Mouse (Mus musculus) MEL (cell line): ENCODE measurements at regions not wholly inside any gene's neighbourhood (a gene's known extent, or its start where the extent isn't known, plus 50 kb on each side); places are given as distances from the start of the nearest gene placed in this dataset.

Experiments
- DNase-seq: peaks from one replicate; pipeline ENCODE4 v3.0.0; 2011; ENCODE audit warnings: low read depth, low spot score
- H3K27ac ChIP-seq: 2 replicates; pipeline ENCODE4 v1.5.1; 2012; ENCODE audit warnings: low read depth, mild to moderate bottlenecking, control low read depth, low read length, moderate library complexity; ENCODE audit not compliant: control insufficient read depth
- H3K27me3 ChIP-seq, 2 experiments: fragments of 150-350 bp in 1 of 2; sonication (generic) in 1 of 2; 2 replicates each; pipeline ENCODE4 v1.6.1; 2012; ENCODE audit warnings: low read length in 2 of 2, mild to moderate bottlenecking in 2 of 2, improper control_type of control experiment in 1 of 2, moderate library complexity in 1 of 2; ENCODE audit not compliant: insufficient read depth in 2 of 2, control insufficient read depth in 1 of 2
- H3K36me3 ChIP-seq, 2 experiments: 2 replicates each; pipeline ENCODE4 v1.6.1; 2012 to 2014; ENCODE audit warnings: low read length in 2 of 2, improper control_type of control experiment in 1 of 2, inconsistent platforms in 1 of 2, mild to moderate bottlenecking in 1 of 2; ENCODE audit not compliant: insufficient read depth in 2 of 2, control insufficient read depth in 1 of 2
- H3K4me1 ChIP-seq, 2 experiments: fragments of 150-350 bp in 1 of 2; sonication (generic) in 1 of 2; 2 replicates each; pipeline ENCODE4 v1.6.1; 2012; ENCODE audit warnings: low read length in 2 of 2, improper control_type of control experiment in 1 of 2, mild to moderate bottlenecking in 1 of 2; ENCODE audit not compliant: insufficient read depth in 2 of 2, control insufficient read depth in 1 of 2
- H3K4me3 ChIP-seq, 2 experiments: fragments of 150-350 bp in 1 of 2; sonication (generic) in 1 of 2; 2 replicates each; pipeline ENCODE4 v1.5.1; 2012; ENCODE audit warnings: low read depth in 2 of 2, low read length in 2 of 2, mild to moderate bottlenecking in 2 of 2, moderate library complexity in 2 of 2, control low read depth in 1 of 2, improper control_type of control experiment in 1 of 2; ENCODE audit not compliant: control insufficient read depth in 1 of 2, insufficient read depth in 1 of 2
- H3K79me2 ChIP-seq: 2 replicates; pipeline ENCODE4 v1.6.1; 2012; ENCODE audit warnings: mild to moderate bottlenecking, low read length, moderate library complexity; ENCODE audit not compliant: control insufficient read depth, poor library complexity, insufficient read depth
- H3K9ac ChIP-seq: 2 replicates; pipeline ENCODE4 v1.6.1; 2012; ENCODE audit warnings: low read depth, mild to moderate bottlenecking, control low read depth, low read length, moderate library complexity; ENCODE audit not compliant: control insufficient read depth, poor library complexity, severe bottlenecking
- H3K9me3 ChIP-seq: fragments of 150-350 bp; sonication (generic); replicated peaks from 2 replicates; pipeline ENCODE4 v1.6.1; 2012; ENCODE audit warnings: mild to moderate bottlenecking, low read length, improper control_type of control experiment, moderate library complexity; ENCODE audit not compliant: insufficient read depth
- BHLHE40 ChIP-seq: IDR thresholded peaks from 2 replicates; pipeline ENCODE4 v1.6.1; 2012; ENCODE audit warnings: low read depth, mild to moderate bottlenecking, inconsistent platforms, low read length, improper control_type of control experiment, borderline replicate concordance
- CHD1 ChIP-seq: IDR thresholded peaks from 2 replicates; pipeline ENCODE4 v1.6.1; 2012; ENCODE audit warnings: low read depth, mild to moderate bottlenecking, inconsistent platforms, low read length, improper control_type of control experiment
- CTCF ChIP-seq, 3 experiments: IDR thresholded peaks in 2 of 3; conservative IDR thresholded peaks in 1 of 3; 2 replicates each; pipeline ENCODE4 v1.5.1; 2011 to 2012; ENCODE audit warnings: low read length in 3 of 3, low read depth in 2 of 3, mild to moderate bottlenecking in 2 of 3, improper control_type of control experiment in 1 of 3, inconsistent platforms in 1 of 3, mixed read lengths in 1 of 3, moderate library complexity in 1 of 3; ENCODE audit not compliant: control insufficient read depth in 1 of 3, insufficient read depth in 1 of 3, poor library complexity in 1 of 3, severe bottlenecking in 1 of 3
- E2F4 ChIP-seq: IDR thresholded peaks from 2 replicates; pipeline ENCODE4 v1.6.1; 2011; ENCODE audit warnings: low read depth, low read length, improper control_type of control experiment, borderline replicate concordance
- EP300 ChIP-seq, 2 experiments: IDR thresholded peaks; 2 replicates each; pipeline ENCODE4 v1.6.1; 2011; ENCODE audit warnings: improper control_type of control experiment in 2 of 2, low read length in 2 of 2, low read depth in 1 of 2, mild to moderate bottlenecking in 1 of 2
- GABPA ChIP-seq: IDR thresholded peaks from 2 replicates; pipeline ENCODE4 v1.6.1; 2012; ENCODE audit warnings: low read depth, mild to moderate bottlenecking, inconsistent platforms, low read length, improper control_type of control experiment, moderate library complexity
- GATA1 ChIP-seq: IDR thresholded peaks from 2 replicates; pipeline ENCODE4 v1.6.1; 2011; ENCODE audit warnings: low read depth, low read length, improper control_type of control experiment
- HCFC1 ChIP-seq: IDR thresholded peaks from 2 replicates; pipeline ENCODE4 v1.6.1; 2012; ENCODE audit warnings: low read depth, mild to moderate bottlenecking, inconsistent platforms, low read length, improper control_type of control experiment, moderate library complexity
- JUND ChIP-seq: IDR thresholded peaks from 2 replicates; pipeline ENCODE4 v1.6.1; 2011; ENCODE audit warnings: low read depth, mild to moderate bottlenecking, improper control_type of control experiment, low read length
- MAFK ChIP-seq: IDR thresholded peaks from 2 replicates; pipeline ENCODE4 v1.6.1; 2011; ENCODE audit warnings: low read depth, mild to moderate bottlenecking, low read length, improper control_type of control experiment, borderline replicate concordance
- MAZ ChIP-seq: IDR thresholded peaks from 2 replicates; pipeline ENCODE4 v1.6.1; 2012; ENCODE audit warnings: low read depth, mild to moderate bottlenecking, inconsistent platforms, low read length, improper control_type of control experiment
- NRF1 ChIP-seq: IDR thresholded peaks from 2 replicates; pipeline ENCODE4 v1.6.1; 2014; ENCODE audit warnings: low read depth, mild to moderate bottlenecking, inconsistent platforms, low read length, improper control_type of control experiment, moderate library complexity; ENCODE audit not compliant: poor library complexity, insufficient read depth, severe bottlenecking
- POLR2AphosphoS2 ChIP-seq: IDR thresholded peaks from 2 replicates; pipeline ENCODE4 v1.6.1; 2011; ENCODE audit warnings: low read length, improper control_type of control experiment
- POLR2AphosphoS5 ChIP-seq: IDR thresholded peaks from 2 replicates; pipeline ENCODE4 v1.6.1; 2012; ENCODE audit warnings: low read depth, borderline replicate concordance, mild to moderate bottlenecking, inconsistent platforms, low read length, moderate library complexity, mixed read lengths
- RAD21 ChIP-seq: IDR thresholded peaks from 2 replicates; pipeline ENCODE4 v1.6.1; 2011; ENCODE audit warnings: mild to moderate bottlenecking, low read depth, low read length, improper control_type of control experiment
- TAL1 ChIP-seq: IDR thresholded peaks from 2 replicates; pipeline ENCODE4 v1.6.1; 2012; ENCODE audit warnings: mild to moderate bottlenecking, inconsistent platforms, low read length, moderate library complexity, mixed read lengths
- TBP ChIP-seq: IDR thresholded peaks from 2 replicates; pipeline ENCODE4 v1.8.0; 2011; ENCODE audit warnings: low read depth, low read length, improper control_type of control experiment
- TCF12 ChIP-seq: IDR thresholded peaks from 2 replicates; pipeline ENCODE4 v1.6.1; 2014; ENCODE audit warnings: low read depth, mild to moderate bottlenecking, inconsistent platforms, low read length, improper control_type of control experiment, moderate library complexity
- UBTF ChIP-seq: IDR thresholded peaks from 2 replicates; pipeline ENCODE4 v1.6.1; 2012; ENCODE audit warnings: low read depth, mild to moderate bottlenecking, inconsistent platforms, low read length, improper control_type of control experiment, moderate library complexity, borderline replicate concordance; ENCODE audit not compliant: insufficient read depth
- USF1 ChIP-seq: IDR thresholded peaks from 2 replicates; pipeline ENCODE4 v1.6.1; 2014; ENCODE audit warnings: low read depth, mild to moderate bottlenecking, inconsistent platforms, low read length, improper control_type of control experiment, moderate library complexity
- ZC3H11A ChIP-seq: IDR thresholded peaks from 2 replicates; pipeline ENCODE4 v1.6.1; 2012; ENCODE audit warnings: low read depth, mild to moderate bottlenecking, inconsistent platforms, low read length, improper control_type of control experiment
- ZKSCAN1 ChIP-seq: IDR thresholded peaks from 2 replicates; pipeline ENCODE4 v1.6.1; 2012; ENCODE audit warnings: low read depth, mild to moderate bottlenecking, inconsistent platforms, low read length, improper control_type of control experiment, moderate library complexity
- ZNF384 ChIP-seq: IDR thresholded peaks from 2 replicates; pipeline ENCODE4 v1.6.1; 2012; ENCODE audit warnings: low read depth, mild to moderate bottlenecking, inconsistent platforms, low read length, improper control_type of control experiment

- H3K27ac ChIP-seq = no peak overlapping the region
- no peak overlapping the region for H3K4me3 ChIP-seq
- DNase-seq = no peak
- no peak for TF ChIP-seq GATA1
- TF ChIP-seq NRF1 = no peak
- no peak for TF ChIP-seq MAZ
- TF ChIP-seq MAFK = no peak
- TF ChIP-seq ZC3H11A = no peak
- no peak for TF ChIP-seq EP300 (IDR thresholded peaks at IDR 0.05; ENCODE audit: low read depth in 1 of 2, low read length in 2 of 2)
- no peak for TF ChIP-seq GABPA
- TF ChIP-seq TCF12 = no peak
- no peak for TF ChIP-seq HCFC1
- TF ChIP-seq POLR2AphosphoS2 = no peak
- TF ChIP-seq POLR2AphosphoS5 = no peak
- no peak for TF ChIP-seq UBTF
- TF ChIP-seq BHLHE40 = no peak
- TF ChIP-seq CHD1 = no peak
- TF ChIP-seq E2F4 = no peak
- no peak for TF ChIP-seq CTCF (IDR thresholded peaks at IDR 0.05 in 2 of 3, conservative IDR thresholded peaks at IDR 0.05 in 1 of 3; ENCODE audit: control insufficient read depth in 1 of 3, insufficient read depth in 1 of 3, low read depth in 2 of 3, low read length in 3 of 3, poor library complexity in 1 of 3, severe bottlenecking in 1 of 3)
- TF ChIP-seq TBP = no peak
- no peak for TF ChIP-seq JUND
- TF ChIP-seq, all 39 proteins: peak for 0
- Histone ChIP-seq H3K27me3 (no peaks in the 10 kb centered on the region), H3K36me3 (no peaks in the 10 kb centered on the region), H3K4me1 (no peaks in the 10 kb centered on the region), H3K79me2 (no peaks in the 10 kb centered on the region), H3K9ac (no peak overlapping the region), H3K9me3 (no peaks in the 10 kb centered on the region)
Observed at GRCm38 (mm10) chr5:141084746-141085145, 84.4 kb upstream of the Card11 start.

- no peak for DNase-seq
- no peaks in the 10 kb centered on the region for H3K4me1 ChIP-seq
- no peak overlapping the region for H3K4me3 ChIP-seq
- no peaks in the 10 kb centered on the region for H3K36me3 ChIP-seq
- H3K9ac ChIP-seq = no peak overlapping the region
- no peaks in the 10 kb centered on the region for H3K27me3 ChIP-seq
- H3K79me2 ChIP-seq = no peaks in the 10 kb centered on the region
- H3K9me3 ChIP-seq = no peaks in the 10 kb centered on the region
- TF ChIP-seq GABPA (no peak), RAD21 (no peak), USF1 (no peak), ZNF384 (no peak), ZKSCAN1 (no peak), TAL1 (no peak), HCFC1 (no peak), E2F4 (no peak), UBTF (no peak), TCF12 (no peak)
- TF ChIP-seq, all 39 proteins: peak for 0
- no peak overlapping the region for H3K27ac ChIP-seq
Observed at GRCm38 (mm10) chr5:141091676-141092075, 91.3 kb upstream of the Card11 start.
